Mouse (Mus musculus) myocyte (in vitro differentiated cells): Measurements from ENCODE around the gene Rbm6. TPM values are rescaled to one million over a fixed set of nuclear protein-coding genes. Genes with fewer than 3 reads are reported as not detected.

Source experiments
- H3K27me3 ChIP-seq: one replicate; pipeline ENCODE4 v1.6.1; 2011; ENCODE audit not compliant: control insufficient read depth, insufficient read depth, insufficient read length
- H3K36me3 ChIP-seq: one replicate; pipeline ENCODE4 v1.6.1; 2011; ENCODE audit not compliant: control insufficient read depth, insufficient read depth
- H3K4me2 ChIP-seq: one replicate; pipeline ENCODE4 v1.6.1; 2011; ENCODE audit warnings: low read depth, control low read depth
- H3K4me3 ChIP-seq: one replicate; pipeline ENCODE4 v1.5.1; 2011; ENCODE audit warnings: mild to moderate bottlenecking, control low read depth, moderate library complexity
- H3K79me2 ChIP-seq: one replicate; pipeline ENCODE4 v1.6.1; 2011; ENCODE audit not compliant: control insufficient read depth, insufficient read depth
- H3ac ChIP-seq: one replicate; pipeline ENCODE4 v1.6.1; 2011; ENCODE audit not compliant: control insufficient read depth, insufficient read length
- CEBPB ChIP-seq: IDR thresholded peaks from 2 replicates; pipeline ENCODE4 v1.6.1; 2011; ENCODE audit warnings: mild to moderate bottlenecking, moderate library complexity; ENCODE audit not compliant: poor library complexity, insufficient read depth, severe bottlenecking
- E2F4 ChIP-seq: IDR thresholded peaks from one replicate; pipeline ENCODE4 v1.6.1; 2011; ENCODE audit warnings: mild to moderate bottlenecking, control low read depth, moderate library complexity; ENCODE audit not compliant: insufficient read depth
- MAX ChIP-seq: IDR thresholded peaks from one replicate; pipeline ENCODE4 v1.6.1; 2011; ENCODE audit warnings: low read depth, mild to moderate bottlenecking, control low read depth
- MYOD1 ChIP-seq, 3 experiments: IDR thresholded peaks; one replicate each; pipeline ENCODE4 v1.6.1; 2011; ENCODE audit warnings: control low read depth in 2 of 3, low read depth in 2 of 3, mild to moderate bottlenecking in 2 of 3, moderate library complexity in 1 of 3; ENCODE audit not compliant: insufficient read length in 2 of 3, control insufficient read depth in 1 of 3
- MYOG ChIP-seq, 3 experiments: IDR thresholded peaks; one replicate each; pipeline ENCODE4 v1.6.1; 2011; ENCODE audit warnings: control low read depth in 2 of 3, low read depth in 2 of 3, mild to moderate bottlenecking in 2 of 3; ENCODE audit not compliant: insufficient read length in 2 of 3, control insufficient read depth in 1 of 3, insufficient read depth in 1 of 3
- POLR2A ChIP-seq: IDR thresholded peaks from one replicate; pipeline ENCODE4 v1.6.1; 2011; ENCODE audit warnings: low read depth, mild to moderate bottlenecking, control low read depth, moderate library complexity; ENCODE audit not compliant: insufficient read length
- POLR2AphosphoS2 ChIP-seq: IDR thresholded peaks from one replicate; pipeline ENCODE4 v1.6.1; 2011; ENCODE audit warnings: low read depth, control low read depth; ENCODE audit not compliant: insufficient read length
- REST ChIP-seq: IDR thresholded peaks from one replicate; pipeline ENCODE4 v1.6.1; 2011; ENCODE audit warnings: mild to moderate bottlenecking, control low read depth, moderate library complexity; ENCODE audit not compliant: insufficient read depth, insufficient read length
- SRF ChIP-seq: IDR thresholded peaks from one replicate; pipeline ENCODE4 v1.6.1; 2011; ENCODE audit warnings: low read depth; ENCODE audit not compliant: control insufficient read depth, insufficient read length
- TCF12 ChIP-seq: IDR thresholded peaks from one replicate; pipeline ENCODE4 v1.6.1; 2011; ENCODE audit warnings: mild to moderate bottlenecking, control low read depth; ENCODE audit not compliant: poor library complexity, insufficient read depth, severe bottlenecking
- TCF3 ChIP-seq: IDR thresholded peaks from one replicate; pipeline ENCODE4 v1.6.1; 2011; ENCODE audit warnings: low read depth, control low read depth; ENCODE audit not compliant: insufficient read length
- USF1 ChIP-seq: IDR thresholded peaks from one replicate; pipeline ENCODE4 v1.6.1; 2011; ENCODE audit warnings: low read depth, mild to moderate bottlenecking, control low read depth, moderate library complexity
- polyA plus RNA-seq: library from polyadenylated mRNA; unstranded; fragments of >200 nt; fragmentation: generic; extraction: Trizol; gene quantifications from one replicate; pipeline ENCODE4 v1.2.1, GENCODE M21; 2012; ENCODE audit warnings: missing spikeins

Rbm6 gene
- polyA plus RNA-seq, 1 experiment, result 10.2 TPM

GRCm38 (mm10) chr9:107906967-107907800 lies 34.1 kb upstream of the Rbm6 start:
- no peaks in the 10 kb centered on the region for H3K36me3 ChIP-seq
- H3K27me3 ChIP-seq, result peaks cover 6% of the 10 kb centered on the region
- H3K4me2 ChIP-seq, result peak overlapping the region; percentile 42
- H3K79me2 ChIP-seq, result no peaks in the 10 kb centered on the region
- no peak overlapping the region for H3K4me3 ChIP-seq
- H3ac ChIP-seq, result no peak overlapping the region
- TF ChIP-seq USF1 (no peak), POLR2A (no peak), TCF12 (no peak), E2F4 (no peak), MAX (no peak), MYOG (IDR thresholded peaks at IDR 0.05; ENCODE audit: control insufficient read depth in 1 of 3, insufficient read depth in 1 of 3, insufficient read length in 2 of 3, low read depth in 2 of 3) (no peak), SRF (no peak), CEBPB (no peak), MYOD1 (IDR thresholded peaks at IDR 0.05; ENCODE audit: control insufficient read depth in 1 of 3, insufficient read length in 2 of 3, low read depth in 2 of 3) (no peak), REST (no peak), POLR2AphosphoS2 (no peak), TCF3 (no peak)

DNA sequence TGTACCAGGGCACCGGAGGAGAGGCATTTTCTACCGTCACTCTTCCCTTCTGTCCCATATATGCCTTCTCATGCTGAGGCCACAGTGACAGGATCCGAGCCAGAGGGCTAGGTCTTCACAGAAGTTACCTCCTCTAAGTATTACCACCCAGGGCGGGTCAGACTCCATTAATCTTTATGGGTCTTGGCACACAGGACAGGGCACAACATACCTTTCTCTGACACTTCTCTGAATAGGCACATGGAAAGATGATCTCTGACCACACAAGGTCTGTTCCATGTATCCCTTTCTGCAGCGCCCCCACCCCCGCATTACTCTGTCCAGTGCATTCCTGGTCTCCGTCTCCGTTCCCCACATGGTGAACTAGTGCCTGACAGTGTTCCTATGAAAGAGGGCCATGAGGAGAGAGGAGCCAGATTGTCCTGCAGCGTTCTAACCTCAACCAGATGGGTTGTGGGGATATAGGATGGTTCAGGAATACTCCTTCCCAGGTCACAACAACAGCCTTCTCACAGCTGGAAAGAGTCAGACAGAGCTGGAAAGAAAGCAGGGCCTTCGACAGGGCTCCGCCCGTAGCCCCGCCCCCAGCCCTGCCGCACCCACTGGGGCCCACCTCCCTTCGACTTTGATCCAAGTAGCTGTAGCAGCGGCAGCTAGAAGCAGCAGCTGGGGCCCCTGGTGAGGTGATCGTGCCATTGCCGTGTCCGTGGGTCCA lies 33.4 kb upstream of the Rbm6 start, which contains the start of gene Mst1r:
Gene Mst1r, plus strand, starts transcription at position 622 of the 715 bp plus-strand sequence.
- peak within 1 kb of the TSS; percentile 42 for H3K4me2 ChIP-seq
- H3K4me3 ChIP-seq, result no peak within 1 kb of the TSS
- H3ac ChIP-seq, result no peak within 1 kb of the TSS
- TF ChIP-seq POLR2A, result no peak
- TF ChIP-seq MAX, result no peak
- no peak for TF ChIP-seq SRF
- TF ChIP-seq E2F4, result no peak
- no peak for TF ChIP-seq MYOG (IDR thresholded peaks at IDR 0.05; ENCODE audit: control insufficient read depth in 1 of 3, insufficient read depth in 1 of 3, insufficient read length in 2 of 3, low read depth in 2 of 3)
- TF ChIP-seq TCF3, result no peak
- no peak for TF ChIP-seq REST
- TF ChIP-seq USF1, result no peak
- TF ChIP-seq POLR2AphosphoS2, result no peak
- TF ChIP-seq MYOD1 (IDR thresholded peaks at IDR 0.05; ENCODE audit: control insufficient read depth in 1 of 3, insufficient read length in 2 of 3, low read depth in 2 of 3), result no peak
- no peak for TF ChIP-seq TCF12
- no peaks in the 10 kb centered on the region for H3K27me3 ChIP-seq
- H3K36me3 ChIP-seq, result no peaks in the 10 kb centered on the region
- no peaks in the 10 kb centered on the region for H3K79me2 ChIP-seq

DNA sequence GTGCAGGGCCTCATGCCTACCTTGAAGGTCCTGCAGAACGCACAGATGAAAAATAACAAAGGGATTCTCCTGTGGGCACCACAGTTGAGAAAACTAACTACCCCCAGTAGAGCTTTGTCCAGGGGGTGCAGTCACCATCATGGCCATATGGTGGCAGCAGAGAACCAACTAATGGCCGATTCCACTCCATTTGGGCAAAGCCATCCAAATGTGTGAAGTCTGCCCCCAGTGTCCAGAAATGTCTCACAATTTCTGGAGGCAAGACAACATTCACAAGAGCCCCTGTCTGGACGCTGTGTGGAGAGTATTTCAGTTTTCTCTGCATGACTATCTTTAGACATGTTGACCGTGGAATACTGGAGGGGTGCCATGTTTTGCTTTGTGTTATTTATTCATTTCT lies 31.7 kb upstream of the Rbm6 start:
- TF ChIP-seq CEBPB (no peak), MAX (no peak), SRF (peak; percentile 29)
- Histone ChIP-seq H3K4me3 (no peak overlapping the region), H3K4me2 (peak overlapping the region; percentile 13), H3ac (no peak overlapping the region), H3K79me2 (no peaks in the 10 kb centered on the region), H3K27me3 (no peaks in the 10 kb centered on the region), H3K36me3 (no peaks in the 10 kb centered on the region)

DNA sequence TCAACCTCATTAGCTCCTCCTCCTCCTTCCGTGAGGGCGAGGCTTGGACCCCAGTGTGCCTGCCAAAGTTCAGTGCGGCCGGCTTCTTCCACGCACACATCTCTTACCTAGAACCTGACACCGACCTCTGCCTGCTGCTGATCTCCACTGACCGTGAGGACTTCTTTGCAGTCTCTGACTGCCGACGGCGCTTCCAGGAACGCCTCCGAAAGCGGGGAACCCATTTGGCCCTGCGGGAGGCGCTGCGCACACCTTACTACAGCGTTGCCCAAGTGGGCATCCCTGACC lies 28.5 kb upstream of the Rbm6 start:
- H3K79me2 ChIP-seq, result no peaks in the 10 kb centered on the region
- TF ChIP-seq CEBPB (no peak), USF1 (no peak), REST (no peak), E2F4 (no peak), POLR2A (no peak), POLR2AphosphoS2 (no peak), TCF3 (no peak), SRF (no peak)
- H3K4me2 ChIP-seq, result no peak overlapping the region
- H3K4me3 ChIP-seq, result no peak overlapping the region
- no peaks in the 10 kb centered on the region for H3K36me3 ChIP-seq
- no peak overlapping the region for H3ac ChIP-seq
- no peaks in the 10 kb centered on the region for H3K27me3 ChIP-seq

- TF ChIP-seq POLR2AphosphoS2, result no peak
- TF ChIP-seq MYOG (IDR thresholded peaks at IDR 0.05; ENCODE audit: control insufficient read depth in 1 of 3, insufficient read depth in 1 of 3, insufficient read length in 2 of 3, low read depth in 2 of 3), result no peak
- TF ChIP-seq POLR2A, result no peak
- no peak for TF ChIP-seq SRF
- no peaks in the 10 kb centered on the region for H3K79me2 ChIP-seq
- no peak overlapping the region for H3K4me3 ChIP-seq
- H3K27me3 ChIP-seq, result no peaks in the 10 kb centered on the region
- no peaks in the 10 kb centered on the region for H3K36me3 ChIP-seq
- no peak overlapping the region for H3K4me2 ChIP-seq
- no peak overlapping the region for H3ac ChIP-seq
Measured at GRCm38 (mm10) chr9:107900840-107901626, 28.0 kb upstream of the Rbm6 start.
